Mouse (Mus musculus) frontal cortex, postnatal 25 days (tissue): Measurements from ENCODE around the gene Slc35e1.
A peak's percentile ranks its signal among the peaks of the same experiment; 100 is the strongest.

Experiments used
- DNase-seq, 2 experiments: peaks; one replicate each; pipeline ENCODE4 v3.0.0; 2022; ENCODE audit warnings: low spot score in 2 of 2

Slc35e1 gene

DNA sequence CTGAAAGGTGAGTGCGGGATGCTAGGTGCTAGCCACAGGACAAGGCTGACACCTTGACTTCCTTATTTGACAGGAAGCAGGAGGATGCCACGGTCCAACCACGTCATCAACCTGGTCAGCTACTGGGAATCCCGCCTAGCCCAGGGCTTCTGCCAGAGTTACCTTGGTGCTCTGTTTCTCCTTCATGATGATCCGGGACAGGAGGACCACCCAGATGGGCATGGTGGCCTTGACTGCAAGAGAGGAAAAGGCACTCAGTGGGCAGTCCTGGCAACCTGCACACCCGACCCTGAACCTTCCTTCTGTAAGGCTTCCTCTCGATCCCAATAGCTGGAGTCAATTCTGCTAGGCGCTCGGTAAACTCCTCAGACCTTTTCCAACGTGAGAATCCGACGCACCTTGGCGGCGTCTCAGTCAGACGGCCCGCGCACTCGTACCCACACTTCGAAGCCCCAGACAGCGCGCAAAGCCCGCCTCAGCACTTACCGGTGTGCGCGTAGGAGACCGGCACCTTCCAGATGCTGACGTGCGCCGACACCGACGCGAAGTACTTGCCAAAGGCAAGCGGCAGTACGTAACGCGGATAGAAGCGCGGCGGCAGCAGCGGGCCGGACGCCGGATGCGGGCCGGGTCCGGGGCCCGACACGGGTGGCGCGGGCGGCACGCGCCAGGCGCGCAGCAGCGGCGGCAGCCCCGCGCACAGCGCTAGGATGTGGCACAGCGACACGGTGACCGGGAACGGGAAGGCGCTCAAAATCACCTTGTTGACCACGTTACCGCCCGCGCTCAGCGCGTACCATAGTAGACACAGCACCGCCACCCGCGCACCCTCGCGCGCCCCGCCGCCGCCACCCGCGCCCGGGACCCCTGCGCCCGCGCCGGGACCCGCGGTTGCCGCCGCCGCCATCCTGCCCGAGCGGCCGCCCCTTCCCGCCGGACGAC lies at the start of gene Slc35e1:
Slc35e1 (minus strand) TSS at position 935 of the 942 bp plus-strand sequence.
- peak in 1 of 2 experiments; percentile 32 for DNase-seq

DNA sequence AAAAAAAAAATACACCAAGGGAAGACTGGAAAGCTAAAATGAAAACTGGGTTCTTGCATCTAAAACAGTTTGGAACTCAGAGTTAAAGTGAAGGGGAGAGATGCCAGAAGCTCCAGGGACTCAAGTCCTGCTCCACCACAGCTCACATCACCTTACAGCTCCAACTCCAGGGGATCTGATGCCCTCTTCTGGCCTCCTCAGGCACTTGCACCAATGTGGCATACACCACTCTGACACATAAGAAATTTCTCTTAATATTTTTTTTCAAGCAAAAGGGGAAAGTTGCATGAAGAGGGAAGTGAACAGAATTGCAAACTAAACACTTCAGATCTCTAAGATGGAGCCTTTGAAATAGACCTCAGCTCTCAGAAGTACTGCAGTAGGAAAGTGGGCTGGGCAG lies 46.8 kb upstream of the Slc35e1 start:
- DNase-seq = no peak

DNA sequence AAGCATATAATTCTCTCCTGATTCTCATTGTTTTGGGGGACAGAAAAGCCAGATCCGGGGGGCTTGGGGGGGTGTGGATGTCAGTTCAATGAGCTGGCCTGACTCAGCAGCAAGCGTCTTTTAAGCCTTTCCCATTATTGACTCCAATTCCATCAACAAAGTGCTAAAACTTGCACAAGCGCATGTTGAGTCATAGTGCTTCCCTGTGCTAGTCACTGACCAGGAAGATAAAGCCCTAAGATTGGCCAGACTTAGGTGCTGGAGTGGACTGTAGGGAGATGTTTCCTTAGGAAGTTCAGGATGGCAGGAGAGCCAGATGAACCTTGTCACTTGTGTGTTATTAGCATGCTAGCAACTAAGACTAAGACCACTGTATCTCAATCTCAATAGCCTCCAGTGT lies 42.5 kb upstream of the Slc35e1 start:
- DNase-seq = no peak

DNA sequence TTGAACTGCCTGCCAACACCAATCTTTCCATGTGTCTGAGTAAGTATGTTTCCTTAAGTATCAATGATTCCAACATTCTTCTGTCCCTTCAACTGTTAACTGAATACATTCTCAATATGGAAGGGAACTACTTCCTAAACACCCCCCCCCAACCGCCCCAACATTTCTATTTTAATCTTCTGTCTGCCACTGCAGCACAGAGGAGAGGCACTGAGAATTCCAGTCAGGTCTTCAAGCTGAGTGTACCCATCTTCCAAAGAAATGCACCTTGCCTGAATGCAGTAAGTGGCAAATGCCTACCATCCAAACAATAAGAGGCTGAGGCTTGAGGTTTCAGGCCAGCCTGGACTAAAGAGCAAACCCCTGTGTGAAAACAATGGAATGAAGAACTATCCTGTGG lies 39.7 kb upstream of the Slc35e1 start:
- no peak for DNase-seq

DNA sequence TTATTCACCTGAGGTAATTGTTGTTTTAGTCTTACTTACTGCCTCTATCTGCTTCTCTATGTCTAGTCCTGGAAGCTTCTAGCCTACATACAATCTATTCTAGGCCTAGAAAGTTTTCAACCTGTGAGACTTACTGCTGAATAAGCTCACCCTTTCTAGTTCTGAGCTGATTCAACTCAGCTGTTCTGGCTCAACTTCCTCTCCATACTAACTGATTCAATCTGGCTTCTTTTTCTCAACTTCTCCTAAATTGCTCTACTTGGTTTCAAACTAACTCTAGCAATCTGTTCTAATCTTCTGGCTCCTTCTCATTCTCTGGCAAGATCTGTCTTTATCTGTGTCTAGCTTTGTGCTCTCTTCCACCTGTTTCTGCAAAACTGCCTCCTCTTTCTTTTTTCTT lies 29.5 kb upstream of the Slc35e1 start:
- DNase-seq = no peak

DNA sequence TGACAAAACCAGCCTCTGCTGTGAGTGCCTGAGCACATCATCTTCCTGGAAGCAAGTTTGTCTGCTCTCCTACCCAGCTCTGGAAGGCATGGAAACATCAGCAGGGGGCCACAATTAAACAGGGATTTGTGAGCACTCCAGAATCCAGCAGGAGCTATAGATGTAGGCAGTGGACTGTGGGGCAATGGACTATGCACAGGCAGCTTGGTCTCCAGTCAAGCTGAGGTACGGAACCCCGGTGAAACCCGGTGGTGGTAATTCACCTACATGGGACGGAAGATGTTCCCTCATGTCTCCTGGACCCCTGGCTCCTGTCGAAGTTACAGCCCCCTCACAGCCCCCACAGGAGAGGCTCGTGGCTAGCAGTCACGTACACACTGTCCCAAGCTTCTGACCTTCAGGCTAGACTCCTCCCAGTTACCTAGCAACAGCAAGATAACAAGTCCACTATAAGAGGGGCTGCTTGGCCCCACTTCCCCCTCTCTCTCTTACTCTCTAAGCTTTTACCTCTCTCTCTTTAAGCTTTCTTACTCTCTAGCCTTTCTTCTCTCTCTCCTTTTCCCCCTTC lies 25.1 kb upstream of the Slc35e1 start:
- no peak for DNase-seq

DNA sequence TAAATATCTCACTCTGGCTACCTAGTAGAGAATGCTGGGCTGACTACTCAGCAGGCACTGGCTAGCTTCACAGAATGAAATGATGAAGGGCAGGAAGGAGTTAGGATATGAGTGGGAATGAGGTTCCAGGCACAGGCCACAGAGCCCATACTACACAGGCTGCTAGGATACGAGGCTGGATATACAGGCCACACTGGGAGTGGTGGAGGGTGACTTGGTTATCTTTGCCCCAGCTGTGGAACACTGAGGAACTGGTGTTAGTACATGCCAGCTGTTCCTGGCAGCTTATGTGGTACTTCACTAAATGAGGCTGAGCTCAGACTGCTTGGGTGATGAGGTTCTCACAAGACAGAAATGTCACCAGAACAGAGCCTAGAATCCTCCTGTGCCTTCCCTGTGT lies 20.7 kb upstream of the Slc35e1 start:
- DNase-seq = no peak

DNA sequence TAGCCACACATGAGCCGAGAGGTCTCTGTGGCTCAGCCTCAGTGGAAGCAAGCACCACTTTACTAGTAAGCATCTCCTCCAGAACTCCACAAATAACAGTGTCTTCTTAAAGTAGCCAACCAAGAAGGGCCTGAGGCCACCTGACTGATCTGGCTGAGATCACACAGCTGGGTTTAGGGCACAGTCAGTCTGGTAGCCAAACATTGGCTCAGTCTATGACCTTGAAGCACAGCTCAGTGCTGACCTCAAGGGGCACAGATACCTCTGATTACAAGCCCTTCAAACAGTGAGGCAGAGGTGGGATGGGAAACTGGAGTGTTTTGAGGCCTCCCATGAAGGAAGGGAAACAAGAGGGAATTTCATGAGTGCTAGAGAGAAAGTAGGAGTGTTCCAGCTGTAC lies 20.2 kb upstream of the Slc35e1 start:
- DNase-seq = no peak

DNA sequence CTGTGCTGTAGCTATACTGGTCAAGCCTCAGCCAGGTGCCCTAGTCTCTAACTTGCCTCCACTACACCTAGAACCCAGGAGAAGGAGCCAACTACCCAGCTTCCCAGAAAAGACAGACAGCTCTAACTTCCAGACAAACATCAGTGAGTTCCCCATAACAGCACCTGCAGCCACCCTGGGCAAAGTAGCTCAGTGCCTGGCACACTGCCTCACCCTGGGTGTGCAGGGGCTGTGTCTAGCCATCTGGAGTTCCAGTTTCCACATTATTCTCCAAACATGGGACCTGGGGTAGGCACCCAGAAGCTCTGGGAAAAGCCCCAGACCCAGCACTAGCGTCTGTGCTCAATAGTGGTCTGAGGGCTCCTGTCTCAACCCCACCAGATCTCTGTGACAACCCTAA lies 15.1 kb upstream of the Slc35e1 start:
- DNase-seq = no peak

DNA sequence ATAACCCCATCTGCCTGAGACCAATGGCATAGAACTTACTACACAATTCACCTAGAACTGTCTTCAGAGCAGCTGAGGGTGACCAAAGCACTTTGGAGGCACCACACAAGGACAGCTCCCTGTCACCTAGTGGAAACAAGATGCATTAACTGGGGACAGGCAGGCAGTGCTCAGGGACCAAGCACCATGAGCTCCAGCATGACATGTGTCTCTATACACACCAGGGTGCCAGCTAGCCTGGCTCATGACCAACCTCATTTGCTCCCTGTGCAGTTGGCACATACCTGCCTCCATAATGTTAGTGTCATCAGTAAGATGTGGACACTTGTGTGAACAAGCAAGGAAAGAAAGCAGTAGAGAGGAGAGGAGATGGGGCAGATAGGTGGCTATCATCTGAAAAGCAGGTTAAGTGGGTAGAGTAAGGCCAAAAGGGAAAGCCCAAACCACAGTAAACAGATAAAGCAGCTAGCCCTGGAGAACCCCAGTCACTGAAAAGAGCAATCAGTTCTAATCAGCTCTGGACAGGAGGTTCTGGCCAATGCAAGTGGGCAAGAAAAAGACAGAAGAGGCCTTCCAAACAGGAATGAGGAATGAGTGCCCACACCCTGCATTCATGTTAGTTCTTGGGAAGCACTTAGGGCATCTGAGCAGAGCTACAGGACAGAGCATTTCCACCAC lies 12.4 kb upstream of the Slc35e1 start:
- no peak for DNase-seq

DNA sequence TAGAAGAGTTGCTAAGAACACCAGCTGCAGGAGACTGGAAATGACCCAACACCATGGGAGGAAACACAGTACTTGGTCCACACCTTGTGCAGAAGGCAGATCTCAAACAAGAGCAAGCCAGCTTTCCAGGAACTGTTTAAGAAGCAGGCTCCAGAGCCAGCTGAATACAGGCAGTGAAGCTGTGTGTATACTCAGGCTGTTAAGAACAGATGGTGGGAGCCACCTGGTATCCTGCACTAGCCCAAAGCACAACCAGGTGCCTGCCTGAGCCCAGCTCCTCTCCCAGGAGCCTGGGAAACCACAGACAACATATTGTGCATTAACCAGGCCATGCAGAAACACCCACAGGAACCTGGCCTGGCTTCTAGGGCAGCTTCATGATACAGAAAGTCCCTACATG lies 11.7 kb upstream of the Slc35e1 start:
- no peak for DNase-seq

DNA sequence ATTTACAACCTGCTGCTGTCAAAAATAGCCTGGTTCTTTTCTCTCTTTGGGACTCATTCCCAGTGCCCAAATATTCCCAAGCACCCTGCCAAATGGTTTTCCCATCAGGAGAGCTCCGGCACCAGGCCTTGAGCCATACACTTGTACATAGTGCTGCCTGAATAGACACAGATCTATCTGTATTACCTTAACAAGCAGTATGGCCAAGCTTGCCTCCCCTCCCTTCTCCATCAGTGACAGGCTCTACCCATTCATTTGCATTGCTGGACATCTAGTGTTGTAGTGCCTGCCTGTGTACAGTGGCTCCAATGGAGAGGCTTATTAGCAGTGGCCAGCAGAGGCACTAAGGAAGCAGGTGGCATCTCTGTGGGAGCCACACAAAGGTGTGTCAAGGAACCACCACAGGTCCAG lies 8.1 kb upstream of the Slc35e1 start:
- DNase-seq = no peak

DNA sequence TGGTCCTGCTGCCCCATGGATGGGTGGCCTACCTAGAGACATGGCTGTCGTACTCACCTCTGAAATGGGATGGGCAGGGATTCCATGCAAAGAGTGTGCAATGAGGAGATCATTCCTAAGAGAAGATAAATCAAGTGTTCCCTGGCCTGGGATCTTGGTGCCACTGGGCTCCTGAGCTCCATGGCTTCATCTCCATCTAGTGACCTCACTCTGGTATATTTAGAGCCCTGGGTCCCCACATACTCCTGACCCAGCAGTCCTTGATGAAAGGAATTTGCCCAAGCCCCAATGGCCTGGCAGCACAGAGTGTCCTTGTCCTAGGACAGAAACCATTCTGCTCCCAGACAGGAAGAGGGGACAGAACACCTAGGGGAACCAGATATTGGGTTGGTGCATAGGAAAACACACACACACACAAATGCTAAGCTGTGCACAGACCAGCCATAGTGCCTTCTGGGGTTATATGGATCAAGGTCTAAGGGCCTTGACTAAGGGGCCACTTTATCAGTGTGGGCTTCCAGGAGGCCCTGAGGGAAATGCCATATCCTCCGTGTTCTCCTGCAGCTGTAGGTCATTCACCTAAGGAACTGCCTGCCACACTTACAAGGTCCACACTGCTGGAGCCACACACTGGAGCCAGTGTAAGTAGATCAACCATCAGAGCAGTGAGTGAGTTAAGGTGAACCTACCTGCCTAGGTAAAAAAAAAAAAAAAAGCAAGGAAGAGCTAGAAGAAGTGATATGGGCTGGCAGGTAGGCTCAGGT lies 7.3 kb upstream of the Slc35e1 start:
- DNase-seq = no peak

DNA sequence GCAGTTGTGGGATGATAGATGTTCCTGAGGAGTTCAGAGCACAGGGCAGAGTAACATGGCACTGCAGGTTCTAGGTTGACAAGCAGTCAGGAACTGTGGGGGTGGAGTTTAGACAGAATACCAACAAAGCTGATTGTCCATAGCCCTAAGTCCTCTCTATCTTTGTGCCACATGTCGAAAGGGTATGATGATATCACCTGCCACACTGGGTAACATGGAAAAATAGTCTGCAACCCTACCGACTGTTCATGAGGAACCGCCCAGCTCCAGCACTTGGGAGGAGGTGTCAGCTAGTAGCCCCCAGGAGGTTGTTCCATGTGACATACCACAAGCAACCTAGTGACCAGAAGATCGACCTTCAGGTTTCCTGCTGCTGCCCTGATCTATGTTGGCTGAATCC lies 6.1 kb upstream of the Slc35e1 start:
- DNase-seq = no peak

DNA sequence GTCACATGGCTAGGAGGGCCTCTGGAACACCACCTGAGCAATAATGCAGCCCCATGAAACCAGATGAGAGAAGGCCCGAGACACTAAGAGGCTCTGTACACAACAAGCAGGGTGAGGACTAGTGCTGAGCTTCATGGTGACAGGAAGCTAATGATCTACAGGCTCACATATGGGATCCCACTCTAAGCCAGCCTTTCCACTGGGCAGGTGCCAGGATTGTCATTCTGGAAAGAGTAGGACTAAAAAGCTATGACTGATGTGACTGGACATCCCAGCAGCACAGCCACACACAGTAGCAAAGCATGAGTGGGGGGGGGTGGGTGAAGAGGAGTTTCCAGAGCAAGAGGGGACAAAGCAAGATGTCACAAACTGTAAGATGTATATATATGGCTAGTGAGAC lies 5.5 kb upstream of the Slc35e1 start:
- no peak for DNase-seq

DNA sequence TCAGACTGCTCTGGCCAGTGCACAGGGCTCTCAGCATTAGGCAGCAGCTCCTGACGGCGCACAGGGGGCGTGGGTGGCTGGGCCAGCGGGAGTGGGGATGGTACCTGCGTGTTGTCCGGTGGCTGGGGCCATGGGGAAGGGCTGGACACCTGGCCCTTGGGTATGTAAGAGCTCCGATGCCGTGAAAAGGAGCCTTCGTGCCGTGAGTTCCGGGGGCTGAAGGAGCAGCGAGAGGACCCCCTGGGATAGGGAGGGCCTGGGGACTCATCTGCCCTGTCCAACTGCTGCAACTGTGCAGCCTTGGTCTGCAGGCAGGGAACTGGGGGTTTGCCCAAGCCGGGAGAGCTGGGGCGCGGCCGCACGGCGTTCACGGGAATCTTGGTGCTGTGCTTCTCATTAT lies 3.8 kb upstream of the Slc35e1 start:
- DNase-seq = no peak

DNA sequence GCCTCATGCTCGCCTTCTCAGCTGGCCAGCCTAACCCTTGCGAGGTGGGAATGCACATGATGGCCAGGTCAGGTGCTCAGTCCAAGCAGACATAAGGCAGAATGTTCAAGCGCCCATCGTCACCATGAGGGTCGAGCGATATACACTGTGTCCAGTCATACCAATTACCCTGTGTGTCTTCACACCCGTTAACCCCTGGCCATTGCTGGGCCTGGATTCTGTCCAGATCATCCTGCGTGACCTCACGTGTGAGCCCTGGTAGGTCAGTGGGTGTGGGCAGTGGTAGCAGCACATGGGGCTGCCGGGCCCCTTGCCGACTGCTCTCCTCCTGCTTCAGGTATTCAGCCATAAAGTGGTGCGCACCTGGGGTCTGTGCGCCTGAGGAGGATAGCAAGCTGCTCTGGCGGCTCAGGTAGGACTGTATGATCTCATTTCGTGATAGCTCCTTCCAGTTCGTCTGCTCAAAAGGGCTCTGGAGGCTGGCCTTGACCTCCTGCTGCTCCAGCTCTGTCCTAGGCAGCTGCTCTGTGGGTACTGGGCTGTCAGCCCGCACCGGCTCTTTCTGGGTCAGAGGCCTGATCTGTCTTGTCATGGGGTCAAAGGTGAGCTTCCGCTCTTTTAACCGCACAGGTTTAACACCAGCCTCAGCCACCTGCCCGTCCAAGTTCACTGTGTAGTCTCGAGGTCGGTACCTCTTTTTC lies 3.1 kb upstream of the Slc35e1 start:
- no peak for DNase-seq

DNA sequence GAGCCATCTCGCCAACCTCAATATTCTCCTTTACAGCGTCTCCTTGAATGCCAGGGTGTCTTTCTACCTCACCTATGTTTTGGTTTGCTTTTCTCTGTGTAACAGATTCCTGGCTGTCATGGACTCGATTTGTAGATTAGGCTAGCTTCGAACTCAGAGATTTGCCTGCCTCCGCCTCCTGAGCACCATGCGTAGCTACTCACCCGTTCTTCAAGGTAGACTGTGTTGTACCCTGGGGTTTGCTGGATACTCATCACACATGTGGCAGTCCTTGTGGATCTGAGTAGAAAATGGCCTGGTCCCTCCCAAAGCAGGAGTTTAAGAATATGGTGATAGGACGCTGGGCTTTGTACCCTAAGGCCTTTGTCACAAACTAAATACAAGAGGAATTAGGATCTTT lies 967 bp upstream of the Slc35e1 start:
- no peak for DNase-seq

DNA sequence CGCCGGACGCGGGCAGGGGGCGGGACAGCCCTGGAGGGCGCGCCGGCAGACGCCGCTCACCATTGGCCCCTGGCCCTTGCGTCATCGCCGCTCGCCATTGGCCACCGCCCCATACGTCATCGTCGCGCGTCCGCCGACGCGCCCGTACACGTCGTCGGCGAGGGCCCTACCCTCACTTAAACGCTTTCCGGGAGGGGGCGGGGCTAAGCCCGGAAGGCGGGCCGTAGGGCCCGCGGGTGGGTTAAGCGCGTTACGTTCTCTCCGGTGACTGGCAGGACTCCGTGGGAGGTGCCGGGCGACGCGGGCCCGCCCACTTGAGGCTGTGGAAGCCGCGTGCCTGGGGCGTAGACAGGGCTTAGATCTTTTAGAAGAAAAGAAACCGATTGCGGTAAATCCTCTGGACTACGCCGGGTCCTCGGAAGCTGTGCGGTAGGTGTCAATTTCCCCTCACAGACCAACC lies 238 bp upstream of the Slc35e1 start:
- DNase-seq = peak; percentile 97 to 98

DNA sequence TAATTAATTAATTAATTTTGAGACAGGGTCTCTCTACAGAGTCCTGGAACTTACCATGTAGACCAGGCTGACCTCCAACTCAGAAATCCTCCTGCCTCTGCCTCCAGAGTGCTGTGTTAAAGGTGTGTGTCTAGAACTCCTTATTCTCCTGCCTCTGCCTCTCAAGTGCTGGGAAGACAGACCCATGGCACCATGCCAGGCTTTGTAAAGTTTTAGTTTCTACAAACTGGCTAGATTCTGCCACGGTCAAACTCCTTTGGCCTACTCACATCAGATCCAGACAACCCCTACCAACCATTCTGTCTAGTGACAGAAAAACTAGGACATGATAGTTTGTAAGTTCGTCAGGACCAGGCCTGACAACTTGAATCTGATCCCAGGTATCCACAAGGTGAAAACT lies 1.4 kb downstream of the Slc35e1 start:
- no peak for DNase-seq

DNA sequence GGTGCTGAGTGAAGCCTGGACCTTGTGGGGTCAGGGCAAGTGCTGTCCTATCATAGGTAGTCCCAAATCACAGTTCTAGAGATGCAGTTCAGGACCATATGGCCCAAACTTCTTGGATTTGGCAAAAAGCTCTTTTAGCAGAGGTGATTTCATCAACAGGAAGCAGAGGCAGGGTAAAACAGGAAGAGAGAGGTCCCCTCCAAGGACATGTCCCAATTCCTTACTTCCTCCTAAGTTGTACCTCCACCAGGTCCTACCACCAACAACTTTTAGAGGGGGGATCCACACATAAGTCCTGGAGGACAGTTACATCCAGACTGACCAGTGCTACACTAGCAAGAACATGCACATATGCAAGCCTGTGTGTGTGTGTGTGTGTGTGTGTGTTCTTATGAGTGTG lies 5.4 kb downstream of the Slc35e1 start:
- no peak for DNase-seq
